Mouse (Mus musculus): ENCODE data around the gene Gm49373. TPM values are rescaled to one million over a fixed set of nuclear protein-coding genes. Genes with fewer than 3 reads are reported as not detected.
A peak's percentile ranks its signal among the peaks of the same experiment; 100 is the strongest.

Gm49373 gene
- total RNA-seq, 1 experiment = 2.1 TPM

- H3K36me3 ChIP-seq (ENCODE audit: control insufficient read depth, insufficient read depth, low read length, poor library complexity, severe bottlenecking) = peaks cover 31% of the 10 kb centered on the region
Measured at GRCm38 (mm10) chr9:21017177-21017575, 55.7 kb downstream of the Gm49373 start.

GRCm38 (mm10) chr9:21016331-21017176, 56.3 kb downstream of the Gm49373 start:
- in situ Hi-C loops (cut with MboI; ENCODE audit: low sequenced_read_pairs in 2 of 2, unreplicated experiment in 2 of 2) = no loop called here
- Histone ChIP-seq H3K4me3 (ENCODE audit: insufficient read depth in 1 of 2, low read depth in 1 of 2, low read length in 2 of 2, poor library complexity in 1 of 2, severe bottlenecking in 1 of 2) (peak overlapping the region; percentile 87 to 92), H3K27ac (ENCODE audit: insufficient read depth, low read depth, low read length, poor library complexity, severe bottlenecking) (peak overlapping the region; percentile 63; the same call in 1 of the 2 replicates), H3K9ac (ENCODE audit: insufficient read depth, low read depth, low read length, poor library complexity, severe bottlenecking) (peak overlapping the region; percentile 85), H3K36me3 (ENCODE audit: control insufficient read depth, insufficient read depth, low read length, poor library complexity, severe bottlenecking) (peaks cover 25% of the 10 kb centered on the region), H3K4me1 (ENCODE audit: control insufficient read depth in 2 of 2, insufficient read depth in 2 of 2, low read length in 2 of 2, poor library complexity in 1 of 2) (peaks cover 8 to 16% of the 10 kb centered on the region in 2 experiments; a peak in 3 of 4 replicates), H3K9me3 (ENCODE audit: control insufficient read depth, insufficient read depth, low read depth, low read length) (no peaks in the 10 kb centered on the region)
- TF ChIP-seq ZNF384 (IDR thresholded peaks at IDR 0.05; ENCODE audit: low read depth, low read length) = no peak
- no peak for TF ChIP-seq HCFC1 (IDR thresholded peaks at IDR 0.05; ENCODE audit: borderline replicate concordance, insufficient read depth, low read length)
- TF ChIP-seq MAFK (IDR thresholded peaks at IDR 0.05; ENCODE audit: insufficient read depth, low read depth, low read length) = no peak
- no peak for TF ChIP-seq CHD2 (IDR thresholded peaks at IDR 0.05; ENCODE audit: low read depth, low read length)
- TF ChIP-seq ZC3H11A (IDR thresholded peaks at IDR 0.05; ENCODE audit: borderline replicate concordance, low read depth, low read length) = no peak
- DNase-seq (ENCODE audit: low read depth, low spot score) = no peak

More at GRCm38 (mm10) chr9:21017177-21017575, 55.7 kb downstream of the Gm49373 start:
- no peak for DNase-seq (ENCODE audit: low read depth, low spot score)
- in situ Hi-C loops (cut with MboI; ENCODE audit: low sequenced_read_pairs in 2 of 2, unreplicated experiment in 2 of 2) = no loop called here
- Histone ChIP-seq H3K27ac (ENCODE audit: insufficient read depth, low read depth, low read length, poor library complexity, severe bottlenecking) (no peak overlapping the region), H3K9me3 (ENCODE audit: control insufficient read depth, insufficient read depth, low read depth, low read length) (no peaks in the 10 kb centered on the region), H3K4me1 (ENCODE audit: control insufficient read depth in 2 of 2, insufficient read depth in 2 of 2, low read length in 2 of 2, poor library complexity in 1 of 2) (peaks cover 8 to 16% of the 10 kb centered on the region in 2 experiments; a peak in 3 of 4 replicates), H3K4me3 (ENCODE audit: insufficient read depth in 1 of 2, low read depth in 1 of 2, low read length in 2 of 2, poor library complexity in 1 of 2, severe bottlenecking in 1 of 2) (peak overlapping the region; percentile 87 to 92), H3K9ac (ENCODE audit: insufficient read depth, low read depth, low read length, poor library complexity, severe bottlenecking) (peak overlapping the region; percentile 50; the same call in 1 of the 2 replicates)
- no peak for TF ChIP-seq HCFC1 (IDR thresholded peaks at IDR 0.05; ENCODE audit: borderline replicate concordance, insufficient read depth, low read length)
- TF ChIP-seq ZC3H11A (IDR thresholded peaks at IDR 0.05; ENCODE audit: borderline replicate concordance, low read depth, low read length) = no peak
- no peak for TF ChIP-seq CHD2 (IDR thresholded peaks at IDR 0.05; ENCODE audit: low read depth, low read length)
- no peak for TF ChIP-seq ZNF384 (IDR thresholded peaks at IDR 0.05; ENCODE audit: low read depth, low read length)

- Histone ChIP-seq H3K9me3 (ENCODE audit: control insufficient read depth, insufficient read depth, low read depth, low read length) (no peaks in the 10 kb centered on the region), H3K9ac (ENCODE audit: insufficient read depth, low read depth, low read length, poor library complexity, severe bottlenecking) (peak within 1 kb of the TSS; percentile 85), H3K27ac (ENCODE audit: insufficient read depth, low read depth, low read length, poor library complexity, severe bottlenecking) (peak within 1 kb of the TSS; percentile 85), H3K36me3 (ENCODE audit: control insufficient read depth, insufficient read depth, low read length, poor library complexity, severe bottlenecking) (peaks cover 18% of the 10 kb centered on the region), H3K4me1 (ENCODE audit: control insufficient read depth in 2 of 2, insufficient read depth in 2 of 2, low read length in 2 of 2, poor library complexity in 1 of 2) (peaks cover 8 to 17% of the 10 kb centered on the region in 2 experiments; a peak in 3 of 4 replicates), H3K4me3 (ENCODE audit: insufficient read depth in 1 of 2, low read depth in 1 of 2, low read length in 2 of 2, poor library complexity in 1 of 2, severe bottlenecking in 1 of 2) (peak within 1 kb of the TSS; percentile 87 to 92)
- TF ChIP-seq HCFC1 (IDR thresholded peaks at IDR 0.05; ENCODE audit: borderline replicate concordance, insufficient read depth, low read length) (peak; percentile 65; the same call in 1 of the 2 replicates), MAFK (IDR thresholded peaks at IDR 0.05; ENCODE audit: insufficient read depth, low read depth, low read length) (no peak), CHD2 (IDR thresholded peaks at IDR 0.05; ENCODE audit: low read depth, low read length) (no peak), ZNF384 (IDR thresholded peaks at IDR 0.05; ENCODE audit: low read depth, low read length) (no peak), ZC3H11A (IDR thresholded peaks at IDR 0.05; ENCODE audit: borderline replicate concordance, low read depth, low read length) (no peak)
- in situ Hi-C loops (cut with MboI; ENCODE audit: low sequenced_read_pairs in 2 of 2, unreplicated experiment in 2 of 2) = no loop called here
- no peak for DNase-seq (ENCODE audit: low read depth, low spot score)
Measured at GRCm38 (mm10) chr9:21015571-21016130, 57.2 kb downstream of the Gm49373 start, which contains the start of gene Icam1. Icam1 (plus strand) TSS chr9:21015985.

- in situ Hi-C loops (cut with MboI; ENCODE audit: low sequenced_read_pairs in 2 of 2, unreplicated experiment in 2 of 2) = no loop called here
Measured at GRCm38 (mm10) chr9:21014691-21015570, 58.0 kb downstream of the Gm49373 start.

More at GRCm38 (mm10) chr9:21014691-21015570, 58.0 kb downstream of the Gm49373 start:
- no peak for DNase-seq (ENCODE audit: low read depth, low spot score)
- Histone ChIP-seq H3K27ac (ENCODE audit: insufficient read depth, low read depth, low read length, poor library complexity, severe bottlenecking) (peak overlapping the region; percentile 85), H3K9ac (ENCODE audit: insufficient read depth, low read depth, low read length, poor library complexity, severe bottlenecking) (peak overlapping the region; percentile 85), H3K4me3 (ENCODE audit: insufficient read depth in 1 of 2, low read depth in 1 of 2, low read length in 2 of 2, poor library complexity in 1 of 2, severe bottlenecking in 1 of 2) (peak overlapping the region; percentile 87 to 92), H3K36me3 (ENCODE audit: control insufficient read depth, insufficient read depth, low read length, poor library complexity, severe bottlenecking) (peaks cover 13% of the 10 kb centered on the region), H3K9me3 (ENCODE audit: control insufficient read depth, insufficient read depth, low read depth, low read length) (no peaks in the 10 kb centered on the region), H3K4me1 (ENCODE audit: control insufficient read depth in 2 of 2, insufficient read depth in 2 of 2, low read length in 2 of 2, poor library complexity in 1 of 2) (peaks cover 8 to 17% of the 10 kb centered on the region in 2 experiments; a peak in 3 of 4 replicates)
- no peak for TF ChIP-seq ZC3H11A (IDR thresholded peaks at IDR 0.05; ENCODE audit: borderline replicate concordance, low read depth, low read length)

Other genes with a start within 250 kb of the Gm49373 start
- gene A230050P20Rik, start 204.5 kb downstream of the Gm49373 start, total RNA-seq (2012; rRNA removed) = 8.3 and 16.5 TPM in 2 replicates
- gene Angptl6, start 193.4 kb downstream of the Gm49373 start, total RNA-seq (2012; rRNA removed) = 4.1 and 4.4 TPM in 2 replicates
- gene Ppan, start 184.9 kb downstream of the Gm49373 start, total RNA-seq (2012; rRNA removed) = 179 and 287 TPM in 2 replicates
- 196 and 239 TPM in 2 replicates for gene Eif3g, start 174.5 kb downstream of the Gm49373 start, total RNA-seq (2012; rRNA removed)
- 122 and 124 TPM in 2 replicates for gene Dnmt1, start 113.2 kb downstream of the Gm49373 start, total RNA-seq (2012; rRNA removed)
- gene S1pr2, start 96.3 kb downstream of the Gm49373 start, total RNA-seq (2012; rRNA removed) = 35.7 and 62.4 TPM in 2 replicates
- 80.8 and 89.5 TPM in 2 replicates for gene Mrpl4, start 70.4 kb downstream of the Gm49373 start, total RNA-seq (2012; rRNA removed)
- 153 and 310 TPM in 2 replicates for gene Icam1, start 57.1 kb downstream of the Gm49373 start, total RNA-seq (2012; rRNA removed)
- gene Icam4, start 43.7 kb downstream of the Gm49373 start, total RNA-seq (2012; rRNA removed) = 1.5 and 3.1 TPM in 2 replicates
- gene Icam5, start 41.0 kb downstream of the Gm49373 start, total RNA-seq (2012; rRNA removed) = 1.4 and 1.8 TPM in 2 replicates
- 1.3 and 2.0 TPM in 2 replicates for gene Zglp1, start 6.0 kb downstream of the Gm49373 start, total RNA-seq (2012; rRNA removed)
- gene Fdx1l, start 518 bp upstream of the Gm49373 start, total RNA-seq (2012; rRNA removed) = 38.8 and 46.0 TPM in 2 replicates
- gene Gm38431, start 18.9 kb upstream of the Gm49373 start, total RNA-seq (2012; rRNA removed) = 18.5 and 22.1 TPM in 2 replicates
- 18.9 and 26.3 TPM in 2 replicates for gene Raver1, start 18.9 kb upstream of the Gm49373 start, total RNA-seq (2012; rRNA removed)
- gene Tyk2, start 58.1 kb upstream of the Gm49373 start, total RNA-seq (2012; rRNA removed) = 16.8 and 20.9 TPM in 2 replicates
- gene Cdc37, start 76.9 kb upstream of the Gm49373 start, total RNA-seq (2012; rRNA removed) = 118 and 165 TPM in 2 replicates
- 3.2 and 4.9 TPM in 2 replicates for gene Pde4a, start 92.6 kb upstream of the Gm49373 start, total RNA-seq (2012; rRNA removed)
- 23.3 and 27.4 TPM in 2 replicates for gene Keap1, start 166.3 kb upstream of the Gm49373 start, total RNA-seq (2012; rRNA removed)
- gene S1pr5, start 175.3 kb upstream of the Gm49373 start, total RNA-seq (2012; rRNA removed) = 0.27 and 0.53 TPM in 2 replicates
- gene Atg4d, start 192.2 kb upstream of the Gm49373 start, total RNA-seq (2012; rRNA removed) = 23.8 and 32.7 TPM in 2 replicates
- gene Kri1, start 214.9 kb upstream of the Gm49373 start, total RNA-seq (2012; rRNA removed) = 81.6 and 108 TPM in 2 replicates
- gene Cdkn2d, start 218.3 kb upstream of the Gm49373 start, total RNA-seq (2012; rRNA removed) = 9.6 and 12.7 TPM in 2 replicates
- 9.8 and 17.1 TPM in 2 replicates for gene Ap1m2, start 239.2 kb upstream of the Gm49373 start, total RNA-seq (2012; rRNA removed)
- 46.0 and 73.1 TPM in 2 replicates for gene Slc44a2, start 247.6 kb upstream of the Gm49373 start, total RNA-seq (2012; rRNA removed)

Measured in ES-E14 (cell line).